Mouse (Mus musculus) midbrain, embryonic 14.5 days (tissue): ENCODE data around the gene Tcp10c. TPM values are rescaled to one million over a fixed set of nuclear protein-coding genes. Genes with fewer than 3 reads are reported as not detected.
"Not testable (repeated sequence)": the region's sequence is repeated elsewhere in the genome, so short reads cannot be mapped to it uniquely, and the experiment has no call there.

ENCODE experiments used
- ATAC-seq: fragments of 200-750 bp; cut with Nextera tagmentation; 2 replicates; pipeline ENCODE4 v1.8.0; 2017; ENCODE audit warnings: moderate number of reproducible peaks, moderate library complexity; ENCODE audit not compliant: low FRiP score, low TSS enrichment
- DNase-seq: peaks from one replicate; pipeline ENCODE4 v3.0.0-alpha.2; 2015
- H3K27ac ChIP-seq: fragments of 300-500 bp; sonication (generic); replicated peaks from 2 replicates; pipeline ENCODE4 v1.5.1; 2014; ENCODE audit warnings: mild to moderate bottlenecking, low read depth, low read length, moderate library complexity
- H3K27me3 ChIP-seq: fragments of 300-500 bp; sonication (generic); 2 replicates; pipeline ENCODE4 v1.6.1; 2014; ENCODE audit warnings: low read length, control low read depth, mixed read lengths; ENCODE audit not compliant: control insufficient read depth, insufficient read depth
- H3K36me3 ChIP-seq: fragments of 300-500 bp; sonication (generic); 2 replicates; pipeline ENCODE4 v1.6.1; 2014; ENCODE audit warnings: low read length, control low read depth; ENCODE audit not compliant: control insufficient read depth, insufficient read depth
- H3K4me1 ChIP-seq: fragments of 300-500 bp; sonication (generic); 2 replicates; pipeline ENCODE4 v1.6.1; 2014; ENCODE audit warnings: mild to moderate bottlenecking, antibody characterized with exemption, low read length, control low read depth; ENCODE audit not compliant: control insufficient read depth, insufficient read depth
- H3K4me2 ChIP-seq: fragments of 300-500 bp; sonication (generic); 2 replicates; pipeline ENCODE4 v1.6.1; 2014; ENCODE audit warnings: mild to moderate bottlenecking, low read length, moderate library complexity
- H3K4me3 ChIP-seq: fragments of 300-500 bp; sonication (generic); replicated peaks from 2 replicates; pipeline ENCODE4 v1.5.1; 2014; ENCODE audit warnings: low read depth, low read length
- H3K9ac ChIP-seq: fragments of 300-500 bp; sonication (generic); replicated peaks from 2 replicates; pipeline ENCODE4 v1.6.1; 2014; ENCODE audit warnings: mild to moderate bottlenecking, low read length, moderate library complexity
- H3K9me3 ChIP-seq: fragments of 300-500 bp; sonication (generic); 2 replicates; pipeline ENCODE4 v1.6.1; 2016; ENCODE audit warnings: low read length, control low read depth, mixed read lengths; ENCODE audit not compliant: control insufficient read depth
- WGBS: fragments of 180-500 bp; shearing (Covaris S2); extraction: QIAGEN DNeasy Blood & Tissue Kit; methylation state at CpG from one replicate; pipeline ENCODE4 v1.1.7; 2014; 5-methylcytosine and 5-hydroxymethylcytosine counted together
- polyA plus RNA-seq: library from polyadenylated mRNA; unstranded; fragments of >200 nt; fragmentation: Nextera tagmentation; extraction: Ambion mirVana; gene quantifications from 2 replicates; pipeline ENCODE4 v1.2.1, GENCODE M21; 2014

The Tcp10c gene
- polyA plus RNA-seq: not detected in 2 replicates

- not testable (repeated sequence) for ATAC-seq, H3K27me3 ChIP-seq, H3K4me1 ChIP-seq, H3K4me2 ChIP-seq, H3K27ac ChIP-seq, H3K4me3 ChIP-seq, H3K36me3 ChIP-seq, H3K9ac ChIP-seq, DNase-seq
- 85% methylated on average over 4 of the region's 4 CpGs for WGBS
- H3K9me3 ChIP-seq: peaks cover 18% of the 10 kb centered on the region
Observed at GRCm38 (mm10) chr17:13354521-13354920, at the start of gene Tcp10c. Tcp10c (plus strand) TSS chr17:13354572.

DNA sequence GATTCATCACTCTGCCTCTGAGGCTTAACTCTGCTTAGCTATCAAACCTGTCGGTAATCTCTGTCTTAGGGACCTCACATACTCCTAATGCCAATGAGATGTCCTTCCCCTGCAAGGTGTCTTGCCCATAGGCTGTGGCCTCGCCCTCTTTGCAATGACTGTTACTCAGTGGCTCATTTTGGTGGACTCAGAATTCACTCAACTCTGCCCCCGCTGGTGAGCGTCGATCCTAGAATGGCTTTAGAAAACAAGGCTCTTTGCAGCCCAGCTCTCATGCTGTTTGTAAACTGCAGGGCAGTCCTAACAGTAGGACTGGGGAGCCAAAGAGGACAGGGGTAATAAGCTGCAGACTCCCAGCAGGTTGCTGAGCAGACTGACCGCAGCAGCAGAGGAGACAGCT lies 46.5 kb upstream of the Tcp10c start:
- WGBS: 79% methylated on average over 5 of the region's 6 CpGs
- not testable (repeated sequence) for DNase-seq, H3K36me3 ChIP-seq, H3K4me3 ChIP-seq, H3K27ac ChIP-seq, H3K4me2 ChIP-seq, H3K4me1 ChIP-seq, H3K9ac ChIP-seq, H3K27me3 ChIP-seq, ATAC-seq
- H3K9me3 ChIP-seq: peaks cover 29% of the 10 kb centered on the region

- WGBS: 81% methylated on average over 5 of the region's 5 CpGs
- not testable (repeated sequence) for H3K4me3 ChIP-seq, DNase-seq, H3K27ac ChIP-seq, H3K27me3 ChIP-seq, H3K4me1 ChIP-seq, H3K36me3 ChIP-seq, H3K4me2 ChIP-seq, ATAC-seq, H3K9ac ChIP-seq
- peaks cover 29% of the 10 kb centered on the region for H3K9me3 ChIP-seq
Observed at GRCm38 (mm10) chr17:13308344-13308743, 46.0 kb upstream of the Tcp10c start.

GRCm38 (mm10) chr17:13308746-13309145 lies 45.6 kb upstream of the Tcp10c start:
- H3K9me3 ChIP-seq: peaks cover 29% of the 10 kb centered on the region
- not testable (repeated sequence) for H3K4me1 ChIP-seq, H3K9ac ChIP-seq, H3K27ac ChIP-seq, H3K4me2 ChIP-seq, H3K36me3 ChIP-seq, ATAC-seq, H3K27me3 ChIP-seq, H3K4me3 ChIP-seq, DNase-seq
- WGBS: 86% methylated on average over 4 of the region's 4 CpGs

DNA sequence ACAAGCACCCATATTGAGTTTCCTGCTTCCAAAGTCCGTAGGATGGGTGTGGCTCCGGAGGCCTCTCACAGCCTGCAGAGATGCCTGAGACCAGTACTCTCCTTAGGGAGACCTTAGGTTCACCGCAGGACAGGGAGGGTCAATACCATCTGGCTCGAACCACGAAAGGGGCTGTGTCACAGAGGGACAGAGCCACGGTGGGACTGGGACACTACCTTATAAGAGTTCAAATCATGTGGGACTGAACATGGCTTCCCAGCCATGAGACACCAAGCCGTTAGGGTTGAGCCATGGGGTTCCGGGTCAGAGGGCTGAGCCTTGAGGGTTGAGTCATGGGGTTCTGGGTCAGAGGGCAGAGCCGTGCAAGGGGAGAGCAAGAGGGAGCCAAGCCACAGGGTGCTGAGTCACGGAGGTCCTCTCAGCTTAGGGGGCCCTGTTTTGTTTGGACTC lies 45.2 kb upstream of the Tcp10c start:
- not testable (repeated sequence) for H3K4me3 ChIP-seq, H3K27me3 ChIP-seq, H3K36me3 ChIP-seq, H3K27ac ChIP-seq, DNase-seq, H3K4me2 ChIP-seq, H3K9ac ChIP-seq, H3K4me1 ChIP-seq
- H3K9me3 ChIP-seq: peaks cover 29% of the 10 kb centered on the region
- 91% methylated on average over 10 of the region's 10 CpGs for WGBS
- ATAC-seq: peak; percentile 16

DNA sequence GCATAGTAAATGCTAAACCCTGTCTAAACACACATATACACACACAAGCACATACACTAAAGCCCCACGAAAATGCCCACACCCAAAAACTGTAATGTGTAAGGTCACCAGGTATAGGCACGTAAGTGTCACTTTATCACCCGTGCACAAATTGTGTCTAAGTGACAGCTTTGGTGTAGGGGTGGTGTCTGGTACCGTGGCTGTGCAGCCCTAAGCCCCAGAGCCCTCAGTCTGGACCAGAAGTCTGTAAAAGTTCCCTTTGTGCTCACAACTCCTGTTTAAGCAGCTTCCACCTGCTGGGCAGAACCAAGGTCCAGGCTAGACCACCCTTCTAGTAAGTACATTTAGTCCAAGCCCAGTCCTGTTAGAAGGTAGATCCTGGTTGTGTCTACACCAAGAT lies 24.4 kb upstream of the Tcp10c start:
- not testable (repeated sequence) for H3K27me3 ChIP-seq, H3K9ac ChIP-seq, H3K36me3 ChIP-seq, H3K27ac ChIP-seq, H3K4me2 ChIP-seq, DNase-seq, H3K4me3 ChIP-seq, H3K4me1 ChIP-seq
- 0 out of 2 replicates have a peak, but pooled peaks have one; percentile 39 for ATAC-seq
- peaks cover 27% of the 10 kb centered on the region for H3K9me3 ChIP-seq
- WGBS: 82% methylated on average over 4 of the region's 4 CpGs

DNA sequence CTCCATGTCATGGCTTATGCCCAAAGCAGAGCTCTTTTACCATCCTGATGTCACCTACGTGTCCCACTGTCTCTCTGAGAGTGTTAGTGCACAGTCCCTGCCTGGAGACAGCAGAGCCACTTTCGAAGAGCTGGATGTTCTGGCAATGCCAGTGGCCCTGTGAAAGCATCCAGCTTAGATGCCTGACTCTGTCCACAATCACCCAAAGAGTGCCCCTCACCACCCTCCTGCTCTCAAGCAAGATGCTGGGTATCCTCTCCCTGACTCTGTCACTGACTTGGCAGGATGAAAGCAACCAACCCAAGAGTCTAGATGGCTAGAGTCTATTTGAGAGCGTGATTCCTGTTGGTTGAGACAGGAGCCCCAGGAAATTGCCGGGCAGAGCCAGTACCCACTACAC lies 23.2 kb upstream of the Tcp10c start:
- DNase-seq, H3K27ac ChIP-seq, H3K36me3 ChIP-seq, H3K27me3 ChIP-seq, H3K9ac ChIP-seq, H3K4me1 ChIP-seq, H3K4me2 ChIP-seq, H3K4me3 ChIP-seq: not testable (repeated sequence)
- 70% methylated on average over 3 of the region's 4 CpGs for WGBS
- ATAC-seq: peak; percentile 21; the same call in 1 of the 2 replicates
- H3K9me3 ChIP-seq: peaks cover 27% of the 10 kb centered on the region

DNA sequence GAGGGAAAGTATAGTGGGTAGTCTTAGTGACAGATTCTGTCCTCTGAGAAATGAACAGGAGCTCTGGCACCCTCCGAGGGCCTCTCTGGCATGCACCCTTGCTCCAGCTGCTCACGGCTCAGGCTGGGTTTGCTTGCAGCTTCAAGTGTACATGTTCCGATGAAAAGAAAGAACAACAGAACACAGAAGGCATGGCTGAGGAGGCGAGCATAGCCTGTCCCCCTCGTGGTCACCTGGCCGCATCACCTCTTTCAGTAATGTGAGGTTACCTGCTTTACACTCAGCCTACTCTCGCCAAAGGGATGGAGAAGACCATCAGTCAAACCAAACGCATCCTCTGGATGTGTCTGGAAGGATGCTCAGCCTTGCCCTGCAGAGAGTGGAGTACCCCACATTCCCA lies 21.9 kb upstream of the Tcp10c start:
- not testable (repeated sequence) for H3K27me3 ChIP-seq, H3K4me1 ChIP-seq, H3K36me3 ChIP-seq, H3K9ac ChIP-seq, H3K4me3 ChIP-seq, H3K27ac ChIP-seq, H3K4me2 ChIP-seq, DNase-seq, ATAC-seq
- 89% methylated on average over 8 of the region's 8 CpGs for WGBS
- H3K9me3 ChIP-seq: peaks cover 33% of the 10 kb centered on the region

DNA sequence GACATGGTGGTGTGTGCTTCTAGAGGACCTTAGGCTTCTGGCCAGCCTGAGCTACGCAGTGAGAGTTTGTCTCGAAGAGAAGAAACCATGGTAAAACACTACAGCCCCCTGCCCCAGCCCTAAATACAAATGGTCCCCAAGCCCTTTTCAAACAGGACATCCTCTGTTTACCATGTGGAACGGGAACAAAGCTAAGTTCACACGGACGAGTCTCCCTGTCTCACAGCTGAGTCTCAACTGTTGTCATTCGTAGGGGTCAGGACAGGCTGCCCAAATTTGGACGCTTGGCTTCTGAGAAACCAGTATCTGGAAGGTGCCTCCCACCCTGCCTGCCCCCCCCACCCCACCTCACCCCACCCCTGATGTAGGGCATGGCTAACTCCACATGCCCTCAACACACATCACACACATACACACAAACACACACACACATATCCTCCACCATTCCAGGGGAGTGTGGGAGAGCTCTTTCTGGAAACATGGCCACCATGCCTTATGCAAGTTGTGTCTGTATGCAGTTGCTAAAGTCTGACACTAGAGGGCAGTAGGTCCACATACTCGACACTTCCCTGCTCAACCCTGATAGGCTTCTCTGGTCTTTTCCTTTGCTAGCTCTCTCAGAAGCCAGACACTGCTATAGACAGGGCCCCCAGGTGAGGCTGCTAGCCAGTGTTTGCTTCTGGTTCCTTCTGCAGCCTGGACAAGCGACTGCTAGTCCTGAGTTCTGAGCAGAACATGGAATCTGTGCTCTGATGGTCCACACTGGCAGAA lies 17.2 kb upstream of the Tcp10c start:
- H3K4me2 ChIP-seq, H3K9me3 ChIP-seq, H3K4me1 ChIP-seq, H3K27ac ChIP-seq, H3K36me3 ChIP-seq, H3K27me3 ChIP-seq, H3K9ac ChIP-seq, H3K4me3 ChIP-seq: not testable (repeated sequence)
- DNase-seq (peak; percentile 77), ATAC-seq (peak; percentile 62)
- 68% methylated on average over 9 of the region's 9 CpGs for WGBS
